Mouse (Mus musculus) limb, embryonic 12.5 days (tissue): ENCODE measurements around the gene Srp54c. TPM values are rescaled to one million over a fixed set of nuclear protein-coding genes. Genes with fewer than 3 reads are reported as not detected.
"Not testable (repeated sequence)": the region's sequence is repeated elsewhere in the genome, so short reads cannot be mapped to it uniquely, and the experiment has no call there.

ENCODE experiments used
- ATAC-seq: fragments of 200-750 bp; cut with Nextera tagmentation; 2 replicates; pipeline ENCODE4 v1.8.0; 2017; ENCODE audit warnings: low read depth, moderate TSS enrichment; ENCODE audit not compliant: insufficient number of reproducible peaks, insufficient read depth, low FRiP score, low TSS enrichment
- H3K27ac ChIP-seq: fragments of 300-500 bp; sonication (generic); 2 replicates; pipeline ENCODE4 v1.5.1; 2016; ENCODE audit warnings: mild to moderate bottlenecking, moderate library complexity
- H3K27me3 ChIP-seq: fragments of 300-500 bp; sonication (generic); 2 replicates; pipeline ENCODE4 v1.6.1; 2016; ENCODE audit warnings: mild to moderate bottlenecking, moderate library complexity
- H3K36me3 ChIP-seq: fragments of 300-500 bp; sonication (generic); 2 replicates; pipeline ENCODE4 v1.6.1; 2016; ENCODE audit warnings: mild to moderate bottlenecking, moderate library complexity
- H3K4me1 ChIP-seq: fragments of 300-500 bp; sonication (generic); replicated peaks from 2 replicates; pipeline ENCODE4 v1.6.1; 2016
- H3K4me2 ChIP-seq: fragments of 300-500 bp; sonication (generic); 2 replicates; pipeline ENCODE4 v1.6.1; 2016; ENCODE audit warnings: mild to moderate bottlenecking, moderate library complexity
- H3K4me3 ChIP-seq: fragments of 300-500 bp; sonication (generic); replicated peaks from 2 replicates; pipeline ENCODE4 v1.5.1; 2016; ENCODE audit warnings: mild to moderate bottlenecking
- H3K9ac ChIP-seq: fragments of 300-500 bp; sonication (generic); replicated peaks from 2 replicates; pipeline ENCODE4 v1.6.1; 2016; ENCODE audit warnings: mild to moderate bottlenecking, moderate library complexity
- H3K9me3 ChIP-seq: fragments of 300-500 bp; sonication (generic); 2 replicates; pipeline ENCODE4 v1.6.1; 2016; ENCODE audit warnings: mild to moderate bottlenecking, moderate library complexity
- WGBS: fragments of 180-500 bp; shearing (Covaris S2); methylation state at CpG from one replicate; pipeline ENCODE4 v1.1.7; 2016; 5-methylcytosine and 5-hydroxymethylcytosine counted together
- polyA plus RNA-seq: library from polyadenylated mRNA; unstranded; fragments of >200 nt; fragmentation: Nextera tagmentation; extraction: Ambion mirVana; gene quantifications from 2 replicates; pipeline ENCODE4 v1.2.1, GENCODE M21; 2016

The Srp54c gene
- polyA plus RNA-seq = 71.0 and 75.7 TPM in 2 replicates

DNA sequence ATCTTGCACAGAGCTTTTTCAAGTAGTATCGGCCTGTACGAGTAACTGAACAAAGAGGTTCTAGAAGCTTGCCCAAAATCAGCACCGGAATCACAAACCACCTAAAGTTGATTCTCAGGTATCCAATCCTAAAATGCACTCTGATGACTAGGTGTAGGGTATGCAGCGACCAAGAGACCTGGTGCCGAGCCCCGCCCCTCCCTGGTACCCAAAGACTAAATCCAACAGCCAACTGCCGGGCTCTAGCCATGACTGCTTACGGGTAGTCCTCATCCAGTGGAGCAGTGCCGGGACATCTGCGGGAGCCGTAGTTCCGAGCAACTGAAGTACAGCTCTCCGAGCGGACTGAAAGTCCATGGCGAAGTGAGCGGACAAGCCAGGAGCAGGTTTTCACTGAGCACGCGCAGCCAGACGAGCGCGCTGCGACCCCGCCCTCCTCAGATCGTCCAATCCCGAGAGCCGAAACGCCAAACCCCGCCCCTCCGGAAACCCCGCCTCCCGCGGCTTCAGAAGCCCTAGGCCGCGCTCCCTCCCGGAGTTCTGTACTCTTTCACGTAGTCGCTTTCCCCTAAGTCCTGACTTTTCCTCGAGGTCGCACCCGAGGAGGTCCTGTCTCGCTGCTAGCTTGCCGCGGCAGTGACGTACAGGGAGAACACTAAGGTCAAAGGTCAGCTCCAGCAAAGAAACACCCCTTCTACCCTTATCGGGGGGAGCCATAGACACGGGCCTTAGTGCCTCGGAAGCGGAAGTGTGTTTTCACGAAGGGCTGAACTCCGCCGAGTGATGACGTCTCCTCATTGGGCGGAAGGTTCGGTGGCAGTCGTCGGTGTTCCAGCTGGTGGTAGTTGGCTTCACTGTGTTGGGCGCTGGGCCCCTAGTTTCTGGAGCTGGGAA is at the start of gene Srp54c:
TSS of gene Srp54c (plus strand) at position 543 of the 894 bp plus-strand sequence.
- H3K27ac ChIP-seq, H3K4me1 ChIP-seq, H3K4me2 ChIP-seq, H3K9ac ChIP-seq, H3K9me3 ChIP-seq, H3K27me3 ChIP-seq, H3K36me3 ChIP-seq: not testable (repeated sequence)
- peak; percentile 98 for ATAC-seq
- no CpG with 5 or more reads among the region's 57 CpGs for WGBS
- H3K4me3 ChIP-seq = peak within 1 kb of the TSS; percentile 40

DNA sequence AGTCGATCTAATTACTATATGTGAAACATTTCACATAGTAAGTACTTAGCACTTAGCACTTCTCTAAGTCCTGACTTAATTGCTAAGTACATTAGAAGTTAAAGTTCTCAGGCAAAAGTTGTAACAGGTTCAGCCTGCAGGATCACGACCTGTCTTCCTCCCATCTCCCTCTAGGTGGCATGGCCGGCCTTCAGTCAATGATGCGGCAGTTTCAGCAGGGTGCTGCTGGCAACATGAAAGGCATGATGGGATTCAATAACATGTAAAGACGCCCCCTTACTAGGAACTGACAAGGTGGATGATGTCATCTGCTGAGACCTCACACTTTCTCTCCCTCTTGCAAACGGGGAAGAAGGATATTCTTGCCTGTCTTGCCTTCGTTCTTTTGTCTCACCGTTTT is 42.3 kb upstream of the Srp54c start:
- not testable (repeated sequence) for H3K36me3 ChIP-seq, H3K27ac ChIP-seq, H3K9me3 ChIP-seq, H3K4me2 ChIP-seq, ATAC-seq, H3K4me3 ChIP-seq, H3K27me3 ChIP-seq, H3K9ac ChIP-seq, H3K4me1 ChIP-seq
- no CpG with 5 or more reads among the region's 8 CpGs for WGBS

GRCm38 (mm10) chr12:55189127-55189526 is 40.8 kb upstream of the Srp54c start:
- not testable (repeated sequence) for H3K9me3 ChIP-seq, H3K36me3 ChIP-seq, H3K9ac ChIP-seq, ATAC-seq, H3K4me3 ChIP-seq, H3K4me1 ChIP-seq, H3K4me2 ChIP-seq, H3K27me3 ChIP-seq, H3K27ac ChIP-seq
- WGBS = no CpG with 5 or more reads among the region's 5 CpGs

- H3K36me3 ChIP-seq, H3K9ac ChIP-seq, H3K4me2 ChIP-seq, H3K9me3 ChIP-seq, H3K27me3 ChIP-seq, H3K4me1 ChIP-seq, H3K27ac ChIP-seq, H3K4me3 ChIP-seq: not testable (repeated sequence)
- ATAC-seq = peak; percentile 95
- WGBS = no CpG with 5 or more reads among the region's 40 CpGs
Measured at GRCm38 (mm10) chr12:55199306-55199705, 30.7 kb upstream of the Srp54c start, which contains the start of gene 1700047I17Rik2. Gene 1700047I17Rik2, plus strand, starts transcription at chr12:55199592.

- not testable (repeated sequence) for H3K9me3 ChIP-seq, H3K4me2 ChIP-seq, H3K4me3 ChIP-seq, H3K4me1 ChIP-seq, H3K27ac ChIP-seq, H3K36me3 ChIP-seq, H3K27me3 ChIP-seq, H3K9ac ChIP-seq
- WGBS = no CpG with 5 or more reads among the region's 18 CpGs
- 0 out of 2 replicates have a peak, but pooled peaks have one; percentile 17 for ATAC-seq
Measured at GRCm38 (mm10) chr12:55199799-55200198, 30.2 kb upstream of the Srp54c start.

GRCm38 (mm10) chr12:55212944-55213343 is 17.0 kb upstream of the Srp54c start:
- not testable (repeated sequence) for H3K9ac ChIP-seq, H3K4me3 ChIP-seq, H3K4me1 ChIP-seq, H3K36me3 ChIP-seq, H3K27ac ChIP-seq, H3K4me2 ChIP-seq, ATAC-seq, H3K9me3 ChIP-seq, H3K27me3 ChIP-seq
- WGBS = no CpG with 5 or more reads among the region's 6 CpGs

DNA sequence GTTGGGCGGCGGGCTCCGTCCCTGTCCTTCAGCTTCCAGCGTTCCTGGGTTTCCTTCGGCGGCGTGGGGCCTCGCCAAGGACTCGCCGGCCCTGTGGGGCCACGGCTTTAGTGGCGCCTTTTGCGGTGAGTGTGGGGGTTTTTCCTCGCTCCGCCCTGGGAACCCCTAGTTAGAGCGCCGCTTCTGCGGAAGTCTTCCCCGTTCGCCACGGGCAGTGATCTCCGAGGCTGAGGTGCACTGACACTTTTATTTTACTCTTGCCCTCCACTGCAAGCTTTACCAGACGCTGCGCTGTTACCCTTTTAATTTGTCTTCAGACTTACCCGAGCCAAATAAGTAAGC is 523 bp downstream of the Srp54c start:
- H3K9me3 ChIP-seq, H3K27ac ChIP-seq, H3K9ac ChIP-seq, ATAC-seq, H3K4me1 ChIP-seq, H3K27me3 ChIP-seq, H3K4me2 ChIP-seq, H3K36me3 ChIP-seq: not testable (repeated sequence)
- H3K4me3 ChIP-seq = peak overlapping the region; percentile 40
- WGBS = 0% methylated on average over 14 of the region's 25 CpGs

GRCm38 (mm10) chr12:55242243-55242642 is 12.3 kb downstream of the Srp54c start:
- not testable (repeated sequence) for H3K36me3 ChIP-seq, H3K4me1 ChIP-seq, H3K9me3 ChIP-seq, H3K27ac ChIP-seq, H3K9ac ChIP-seq, H3K4me3 ChIP-seq, H3K27me3 ChIP-seq, ATAC-seq, H3K4me2 ChIP-seq
- no CpG with 5 or more reads among the region's 8 CpGs for WGBS

DNA sequence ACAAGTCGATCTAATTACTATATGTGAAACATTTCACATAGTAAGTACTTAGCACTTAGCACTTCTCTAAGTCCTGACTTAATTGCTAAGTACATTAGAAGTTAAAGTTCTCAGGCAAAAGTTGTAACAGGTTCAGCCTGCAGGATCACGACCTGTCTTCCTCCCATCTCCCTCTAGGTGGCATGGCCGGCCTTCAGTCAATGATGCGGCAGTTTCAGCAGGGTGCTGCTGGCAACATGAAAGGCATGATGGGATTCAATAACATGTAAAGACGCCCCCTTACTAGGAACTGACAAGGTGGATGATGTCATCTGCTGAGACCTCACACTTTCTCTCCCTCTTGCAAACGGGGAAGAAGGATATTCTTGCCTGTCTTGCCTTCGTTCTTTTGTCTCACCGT is 32.0 kb downstream of the Srp54c start:
- H3K36me3 ChIP-seq = peaks cover 24% of the 10 kb centered on the region
- H3K27me3 ChIP-seq, H3K4me3 ChIP-seq, H3K4me1 ChIP-seq, ATAC-seq, H3K4me2 ChIP-seq, H3K27ac ChIP-seq, H3K9ac ChIP-seq, H3K9me3 ChIP-seq: not testable (repeated sequence)
- no CpG with 5 or more reads among the region's 8 CpGs for WGBS

DNA sequence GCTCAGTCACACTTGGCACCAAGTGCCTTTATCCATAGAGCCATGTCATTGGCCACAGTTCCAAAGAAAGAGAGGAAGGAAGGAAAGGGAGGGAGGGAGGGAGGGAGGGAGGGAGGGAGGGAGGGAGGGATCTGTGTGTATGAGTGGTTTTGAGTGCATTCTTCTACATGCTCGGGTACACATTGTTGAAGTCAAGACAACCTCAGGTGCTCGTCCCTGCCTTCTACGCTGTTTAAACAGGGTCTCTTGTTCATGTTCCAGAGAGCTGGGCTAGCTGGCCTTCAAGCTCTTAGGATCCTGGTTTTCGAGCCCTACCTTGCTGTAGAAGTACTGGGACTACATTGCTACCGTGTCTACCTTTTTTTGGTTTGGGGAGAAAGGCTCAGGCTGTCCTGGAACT is 33.4 kb downstream of the Srp54c start:
- H3K4me3 ChIP-seq, H3K27ac ChIP-seq, H3K27me3 ChIP-seq, H3K4me2 ChIP-seq, H3K9ac ChIP-seq, ATAC-seq, H3K4me1 ChIP-seq, H3K9me3 ChIP-seq: not testable (repeated sequence)
- WGBS = no CpG with 5 or more reads among the region's 5 CpGs
- H3K36me3 ChIP-seq = peaks cover 12% of the 10 kb centered on the region

DNA sequence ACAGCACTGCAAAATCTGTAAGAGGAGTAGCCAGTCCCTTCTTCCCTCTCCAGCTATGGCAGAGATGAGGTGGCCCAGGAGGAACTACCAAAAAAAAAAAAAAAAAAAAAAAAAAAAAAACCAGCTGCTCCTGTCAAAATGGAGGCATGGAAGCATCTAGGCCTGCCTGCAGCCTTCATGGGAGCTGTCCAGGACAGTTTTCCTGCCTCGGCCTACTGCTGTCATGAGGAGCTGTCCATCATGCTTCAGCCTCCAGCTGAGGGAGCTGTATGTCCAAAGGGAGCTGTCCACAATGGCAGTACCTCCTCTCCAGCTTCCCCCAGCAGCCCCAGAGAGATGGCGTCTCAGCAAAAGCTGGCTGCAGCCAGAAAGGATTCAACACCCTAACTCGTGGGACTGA is 42.3 kb downstream of the Srp54c start:
- no peaks in the 10 kb centered on the region for H3K27me3 ChIP-seq
- no peak overlapping the region for H3K4me2 ChIP-seq
- no peak overlapping the region for H3K9ac ChIP-seq
- WGBS = 79% methylated on average over 3 of the region's 3 CpGs
- ATAC-seq = no peak
- no peaks in the 10 kb centered on the region for H3K36me3 ChIP-seq
- H3K4me1 ChIP-seq = no peaks in the 10 kb centered on the region
- H3K27ac ChIP-seq = no peak overlapping the region
- no peak overlapping the region for H3K4me3 ChIP-seq
- no peaks in the 10 kb centered on the region for H3K9me3 ChIP-seq

- not testable (repeated sequence) for H3K9me3 ChIP-seq, H3K27ac ChIP-seq, H3K27me3 ChIP-seq, H3K4me1 ChIP-seq, H3K9ac ChIP-seq, H3K36me3 ChIP-seq, H3K4me2 ChIP-seq, ATAC-seq, H3K4me3 ChIP-seq
- 87% methylated on average over 4 of the region's 6 CpGs for WGBS
Measured at GRCm38 (mm10) chr12:55277583-55277982, 47.6 kb downstream of the Srp54c start.
